Mouse (Mus musculus) kidney, postnatal 25 days (tissue): ENCODE measurements around the gene Ccdc66.

Experiments
- DNase-seq, 2 experiments: peaks; one replicate each; pipeline ENCODE4 v3.0.0; 2021; ENCODE audit warnings: mixed read lengths in 2 of 2

Gene Ccdc66

DNA sequence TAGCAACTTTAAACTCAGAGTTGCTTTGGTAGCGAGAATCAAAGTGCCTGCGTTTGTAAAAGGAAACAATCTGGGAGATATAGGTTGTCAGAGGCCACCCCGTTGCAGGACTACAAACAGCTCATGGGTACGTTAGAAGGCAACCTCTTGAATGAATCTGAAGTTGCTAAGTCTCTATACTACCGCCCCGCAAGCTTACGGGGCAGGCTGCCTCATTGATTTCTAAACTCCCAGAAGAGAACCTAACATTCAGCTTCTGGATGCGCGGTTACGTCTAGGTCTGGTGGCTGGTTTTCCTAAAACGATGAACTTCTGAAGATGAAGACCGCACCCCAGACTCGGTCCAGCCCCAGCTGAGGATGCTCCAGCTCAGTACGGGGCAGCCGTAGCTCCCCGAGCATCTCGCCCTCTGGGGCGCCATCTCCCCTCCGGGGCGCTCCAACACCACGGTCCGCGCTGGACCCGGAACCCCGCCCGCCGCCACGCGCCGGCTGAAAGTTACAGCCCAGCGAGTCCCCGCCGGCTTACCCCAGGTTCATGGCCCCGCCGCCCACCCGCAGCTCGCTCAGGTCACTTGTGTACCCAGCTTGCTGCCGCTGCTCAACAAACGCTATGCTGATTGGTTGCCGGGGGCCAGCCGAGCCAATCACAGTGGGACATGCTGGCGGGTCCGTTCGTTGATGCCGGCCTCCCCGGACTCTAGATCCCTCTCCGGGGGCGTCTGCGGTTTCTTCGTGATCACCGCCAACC is at the start of gene Ccdc66:
TSS of gene Ccdc66 (minus strand) at position 567 of the 750 bp plus-strand sequence.
- DNase-seq, result peak; percentile 97 to 98

GRCm38 (mm10) chr14:27543838-27544426 is 35.7 kb upstream of the Ccdc66 start:
- DNase-seq, result no peak

DNA sequence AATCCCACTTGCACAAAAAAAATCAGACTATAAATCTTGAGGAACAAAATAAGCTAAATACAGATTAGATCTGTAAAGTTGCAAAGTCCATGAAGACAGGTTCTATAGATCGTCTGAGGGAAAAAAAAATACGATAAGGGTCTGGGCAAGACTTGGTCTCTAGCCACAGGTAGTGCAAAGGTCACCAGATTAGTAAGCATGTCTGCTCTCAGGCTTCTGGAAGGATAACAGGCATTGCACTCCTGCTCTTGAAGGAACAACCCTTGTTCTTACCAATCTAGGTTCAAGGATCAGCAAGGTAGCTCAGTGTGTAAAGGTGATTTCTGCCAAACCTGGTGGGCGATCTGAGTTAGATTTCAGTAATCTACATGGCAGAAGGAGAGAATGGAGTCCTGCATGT is 28.2 kb upstream of the Ccdc66 start:
- DNase-seq, result no peak

GRCm38 (mm10) chr14:27524541-27524940 is 16.3 kb upstream of the Ccdc66 start:
- no peak for DNase-seq

DNA sequence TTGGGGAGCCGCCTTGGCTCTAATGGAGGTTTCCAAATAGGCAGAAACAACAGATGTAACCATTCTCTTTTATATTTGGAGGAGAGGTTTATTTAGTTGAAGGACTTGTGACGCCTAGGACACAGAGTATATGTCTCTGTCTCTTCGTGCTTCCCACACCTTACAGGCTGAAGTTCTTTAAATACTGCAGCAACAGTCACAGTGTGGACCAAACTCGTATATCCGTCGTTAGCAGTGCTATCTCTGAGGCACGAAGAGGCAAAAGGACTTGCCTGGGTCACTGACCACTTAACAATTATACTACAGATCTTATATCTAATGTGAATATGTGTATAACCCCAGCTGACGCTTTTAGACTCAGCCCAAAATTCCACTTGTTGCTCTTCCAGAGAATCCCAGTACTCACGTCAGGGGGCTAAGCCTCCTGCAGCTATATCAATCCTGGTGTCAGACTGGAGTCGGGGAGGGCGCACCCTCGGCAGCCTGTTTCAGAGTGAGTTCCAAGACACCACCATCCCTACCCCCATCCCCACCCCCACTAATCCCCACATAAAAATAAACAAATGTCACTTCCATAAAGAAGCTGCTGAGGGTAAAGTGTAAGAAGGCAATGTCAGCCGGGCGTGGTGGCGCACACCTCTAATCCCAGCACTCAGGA is 513 bp upstream of the Ccdc66 start:
- DNase-seq, result no peak

GRCm38 (mm10) chr14:27501096-27501495 is 7.2 kb downstream of the Ccdc66 start:
- no peak for DNase-seq

GRCm38 (mm10) chr14:27493516-27493915 is 14.7 kb downstream of the Ccdc66 start:
- DNase-seq, result no peak

DNA sequence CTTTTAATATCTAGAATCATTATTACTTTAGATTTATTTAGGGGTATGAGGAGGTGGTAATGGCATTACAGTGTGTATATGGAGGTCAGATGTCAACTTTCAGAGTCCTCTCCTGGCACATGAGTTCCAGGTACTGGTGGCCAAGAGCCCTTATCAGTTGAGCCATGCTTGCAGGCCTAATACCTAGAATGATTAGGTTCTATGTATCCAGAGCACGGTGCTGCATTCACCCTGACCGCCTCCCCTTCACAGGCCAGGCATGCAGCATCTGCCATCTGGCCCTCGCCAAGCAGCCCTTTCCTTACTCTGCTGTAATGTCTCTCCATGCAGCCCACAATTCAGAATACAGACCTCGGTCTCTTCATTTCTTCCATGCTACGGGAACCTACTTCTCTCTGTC is 16.9 kb downstream of the Ccdc66 start:
- DNase-seq, result no peak

DNA sequence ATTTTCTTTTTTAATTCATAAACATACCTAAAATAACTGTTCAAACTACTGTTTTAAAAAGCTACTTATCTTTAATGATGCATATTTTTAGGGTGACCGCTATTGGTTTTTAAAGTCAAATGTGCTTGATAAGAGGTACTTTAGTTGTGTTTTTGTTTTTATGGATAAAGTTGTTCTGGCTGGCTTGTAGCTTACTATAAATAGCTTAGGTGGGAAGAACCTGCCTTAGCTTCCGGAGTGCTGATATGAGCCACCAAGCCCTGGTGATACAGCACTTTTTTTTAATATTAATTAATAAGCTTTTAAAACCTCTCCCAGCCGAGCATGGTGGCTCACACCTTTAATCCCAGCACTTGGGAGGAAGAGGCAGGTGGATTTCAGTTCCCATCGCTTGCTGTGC is 61.3 kb downstream of the Ccdc66 start:
- no peak for DNase-seq

DNA sequence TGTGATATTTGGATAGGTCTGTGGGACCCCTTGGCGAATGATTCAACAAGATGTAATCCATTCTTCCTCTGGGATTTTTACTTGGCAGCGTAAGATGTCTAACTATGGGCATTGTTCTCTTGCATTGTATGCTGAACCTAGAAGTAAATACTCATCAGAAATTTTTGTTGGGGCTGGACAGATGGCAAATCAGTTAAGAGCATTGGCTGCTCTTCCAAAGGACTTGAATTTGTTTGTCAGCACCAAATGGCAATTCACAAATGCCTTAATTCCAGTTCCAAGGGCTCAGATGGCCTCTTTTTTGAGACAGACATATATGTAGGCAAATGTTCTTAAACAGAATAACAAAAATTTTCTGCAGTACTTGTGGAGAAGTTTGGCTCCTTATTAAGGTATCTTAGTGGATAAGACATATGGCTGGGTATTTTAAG is 63.4 kb downstream of the Ccdc66 start:
- no peak for DNase-seq

DNA sequence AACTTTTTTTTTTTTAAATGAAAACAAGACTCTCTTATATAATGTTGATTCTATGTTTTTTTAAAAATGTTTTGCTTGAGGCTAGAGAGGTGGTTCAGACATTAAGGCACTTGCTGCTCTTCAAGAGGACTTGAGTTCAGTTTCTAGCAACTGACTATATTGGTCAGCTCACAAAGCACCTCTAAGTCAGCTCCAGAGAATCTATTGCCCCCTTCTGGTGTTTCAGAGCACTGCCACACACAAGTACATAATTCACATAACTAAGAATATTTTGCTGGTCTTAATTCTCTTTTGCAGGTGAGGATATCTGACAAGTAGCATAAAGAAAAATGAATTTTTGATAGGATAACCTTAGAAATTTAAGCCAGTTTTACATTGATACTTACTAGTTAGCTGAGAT is 67.3 kb downstream of the Ccdc66 start:
- peak in 1 of 2 experiments; percentile 31 for DNase-seq

DNA sequence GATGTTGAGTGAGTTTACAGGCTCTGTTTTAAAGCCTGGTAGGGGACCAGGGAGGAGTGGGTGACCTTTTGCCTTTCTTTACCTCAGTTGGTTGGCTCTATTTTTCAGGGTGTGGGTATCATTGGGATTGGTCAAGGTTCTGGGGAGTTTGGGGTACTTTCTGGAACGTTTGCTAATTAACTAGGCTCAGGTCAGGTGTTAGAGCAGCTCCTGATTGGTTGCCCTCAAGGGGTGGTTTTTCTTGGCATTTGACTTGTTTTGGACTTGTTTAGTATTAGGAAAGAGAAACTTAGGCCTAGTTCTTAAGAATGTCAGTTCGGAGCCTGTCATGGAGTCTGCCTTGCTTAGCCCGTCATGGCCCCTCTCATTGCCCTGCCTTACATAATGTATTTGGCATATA is 71.4 kb downstream of the Ccdc66 start:
- DNase-seq, result peak in 1 of 2 experiments; percentile 36

DNA sequence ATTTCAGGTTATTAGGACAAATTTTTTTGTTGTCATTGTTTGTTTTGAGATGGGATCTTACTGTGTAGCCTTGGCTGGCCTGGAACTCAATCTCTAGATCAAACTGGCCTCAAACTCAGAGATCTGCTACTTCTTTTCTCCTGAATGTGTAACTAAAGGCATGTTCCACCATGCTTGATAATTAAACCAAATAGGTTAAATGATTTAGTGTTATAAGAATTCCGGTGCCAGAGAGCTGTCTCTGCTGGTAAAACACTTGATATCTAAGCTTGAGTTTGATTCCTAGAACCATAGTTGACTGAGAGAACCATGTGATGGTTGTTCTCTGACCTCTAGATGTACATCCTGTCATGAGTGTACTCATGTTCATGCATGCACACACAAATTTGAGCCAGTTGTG is 72.1 kb downstream of the Ccdc66 start:
- DNase-seq, result no peak

DNA sequence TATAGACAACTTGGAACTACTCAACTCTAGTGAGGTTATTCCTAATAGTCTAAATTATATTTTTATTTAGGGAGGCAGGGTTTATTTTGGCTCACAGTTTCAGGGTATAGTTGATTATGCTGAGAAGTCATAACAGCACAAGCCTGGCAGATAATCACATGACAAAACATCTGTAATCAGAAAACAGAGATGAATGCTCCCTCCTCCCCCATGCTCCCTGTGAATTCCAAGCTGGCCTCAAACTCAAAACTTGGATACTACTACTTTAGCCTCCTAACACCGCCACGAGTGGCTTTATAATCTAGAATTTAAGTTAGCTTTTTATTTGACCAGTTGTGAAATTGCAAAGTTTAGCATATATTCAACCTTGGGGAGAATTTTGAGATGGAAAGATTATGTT is 76.2 kb downstream of the Ccdc66 start:
- no peak for DNase-seq
